Mouse (Mus musculus) gastrocnemius, adult 2 months (tissue): ENCODE data around the gene Sel1l2. TPM values are rescaled to one million over a fixed set of nuclear protein-coding genes. Genes with fewer than 3 reads are reported as not detected.
A peak's percentile ranks its signal among the peaks of the same experiment; 100 is the strongest.
"Not testable (repeated sequence)": the region's sequence is repeated elsewhere in the genome, so short reads cannot be mapped to it uniquely, and the experiment has no call there.

Experiments used
- DNase-seq: peaks from one replicate; pipeline ENCODE4 v3.0.0; 2022
- H3K27ac ChIP-seq: fragments of 200-600 bp; 2 replicates; pipeline ENCODE4 v1.8.1; 2022; ENCODE audit warnings: mild to moderate bottlenecking
- H3K4me3 ChIP-seq: fragments of 200-600 bp; 2 replicates; pipeline ENCODE4 v1.8.1; 2022; ENCODE audit warnings: mild to moderate bottlenecking, moderate library complexity
- CTCF ChIP-seq: fragments of 200-600 bp; IDR thresholded peaks from 2 replicates; pipeline ENCODE4 v1.8.1; 2022; ENCODE audit warnings: antibody characterized with exemption, mild to moderate bottlenecking, moderate library complexity
- intact Hi-C: fragments of 180-260 bp; cut with DNase I; formaldehyde crosslinking; loops from one replicate; pipeline ENCODE4 v1.15.1; 2025
- total RNA-seq, 2 experiments: library from RNA; stranded (reverse); gene quantifications; 2 replicates each; pipeline ENCODE4 v1.2.3; 2021

Gene Sel1l2
- total RNA-seq, 2 experiments from 2014 or later, result 0.14 TPM; not detected in 1

DNA sequence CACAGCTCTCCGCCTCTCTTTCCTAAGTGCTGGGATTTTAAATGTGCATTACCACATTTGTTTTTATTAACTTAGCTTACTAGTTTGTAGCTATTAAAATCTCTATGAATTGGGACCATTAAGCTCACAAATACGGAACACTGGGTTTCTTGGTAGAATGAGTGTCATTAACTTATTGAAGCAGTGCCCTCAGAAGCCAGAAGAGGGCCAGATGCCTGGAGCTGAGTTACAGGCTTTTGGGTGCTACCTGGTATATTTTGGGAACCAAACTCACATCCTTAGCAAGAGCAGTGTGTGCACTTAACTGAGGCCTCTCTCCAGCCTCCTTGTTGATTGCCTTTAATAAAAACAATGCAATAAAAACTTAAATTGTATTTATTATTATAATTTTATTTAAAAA is 188.8 kb downstream of the Sel1l2 start:
- intact Hi-C loops, result loop anchor here (5.0 kb wide), 1 partner anchor 52 kb away; no protein-coding TSS in a partner anchor
- H3K27ac ChIP-seq, result no peak overlapping the region
- DNase-seq, result no peak
- peak; percentile 44 for TF ChIP-seq CTCF
- no peak overlapping the region for H3K4me3 ChIP-seq

GRCm38 (mm10) chr2:140185685-140186210 is 203.8 kb downstream of the Sel1l2 start:
- DNase-seq, intact Hi-C loops, H3K27ac ChIP-seq, H3K4me3 ChIP-seq: not testable (repeated sequence)

Other genes with a start within 250 kb of the Sel1l2 start
- not detected for gene Gm17374, start 237.7 kb downstream of the Sel1l2 start, total RNA-seq
- gene Esf1, start 219.1 kb downstream of the Sel1l2 start, total RNA-seq, result 10 to 100 TPM; 12.1 to 12.9 TPM
- 10 to 100 TPM; 36.1 to 45.8 TPM for gene Ndufaf5, start 219.1 kb downstream of the Sel1l2 start, total RNA-seq
- 10 to 100 TPM; 16.4 to 19.3 TPM for gene Macrod2, start 5.6 kb upstream of the Sel1l2 start, total RNA-seq